Mouse (Mus musculus) thymus, adult 18-20 months (tissue): ENCODE measurements around the gene Acap1.
"Not testable (repeated sequence)": the region's sequence is repeated elsewhere in the genome, so short reads cannot be mapped to it uniquely, and the experiment has no call there.

Experiments used
- DNase-seq, 2 experiments: peaks; one replicate each; pipeline ENCODE4 v3.0.0; 2022; ENCODE audit warnings: mixed read lengths in 2 of 2

The Acap1 gene

DNA sequence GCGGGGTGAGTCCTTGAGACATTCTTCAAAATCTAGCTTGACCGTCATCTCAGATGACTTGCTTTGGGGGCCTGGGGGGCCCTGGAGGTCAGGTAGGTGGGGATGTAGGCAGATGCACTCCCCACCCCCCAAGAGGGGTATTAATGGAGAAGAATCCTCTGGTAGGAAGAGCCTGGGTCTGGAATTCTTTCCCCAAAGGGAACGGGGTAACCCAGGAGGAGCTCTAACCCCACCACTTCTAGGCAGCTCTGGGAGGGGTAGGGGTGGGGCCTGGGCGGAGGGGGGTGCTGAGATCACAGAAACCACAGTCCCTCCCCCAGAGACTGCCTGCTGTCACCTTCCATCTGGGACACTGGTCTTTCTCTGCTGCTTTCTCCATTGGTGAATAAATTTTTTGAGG, at the start of gene Acap1:
TSS of gene Acap1 (minus strand) at position 249 of the 400 bp plus-strand sequence.
- peak; percentile 63 to 71 for DNase-seq

DNA sequence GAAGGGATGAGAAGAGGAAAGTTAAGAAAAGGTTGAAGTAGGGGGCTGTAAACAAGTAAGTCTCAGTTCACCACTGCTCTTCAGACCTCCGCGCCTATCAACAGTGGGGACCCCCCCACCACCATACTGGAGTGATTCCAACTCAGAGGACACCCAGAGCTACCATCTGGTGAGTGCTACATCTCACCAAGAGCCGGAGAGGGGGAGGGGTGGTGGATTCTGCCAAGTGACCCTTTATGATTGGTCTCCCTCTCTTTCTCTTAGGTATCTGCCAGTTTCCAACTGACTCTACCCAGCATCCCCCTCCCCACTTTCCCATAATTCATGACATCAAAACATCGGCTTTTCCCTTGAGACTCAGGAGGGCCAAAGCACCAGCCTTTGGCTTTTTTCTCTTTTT, 45.6 kb upstream of the Acap1 start:
- DNase-seq = no peak

DNA sequence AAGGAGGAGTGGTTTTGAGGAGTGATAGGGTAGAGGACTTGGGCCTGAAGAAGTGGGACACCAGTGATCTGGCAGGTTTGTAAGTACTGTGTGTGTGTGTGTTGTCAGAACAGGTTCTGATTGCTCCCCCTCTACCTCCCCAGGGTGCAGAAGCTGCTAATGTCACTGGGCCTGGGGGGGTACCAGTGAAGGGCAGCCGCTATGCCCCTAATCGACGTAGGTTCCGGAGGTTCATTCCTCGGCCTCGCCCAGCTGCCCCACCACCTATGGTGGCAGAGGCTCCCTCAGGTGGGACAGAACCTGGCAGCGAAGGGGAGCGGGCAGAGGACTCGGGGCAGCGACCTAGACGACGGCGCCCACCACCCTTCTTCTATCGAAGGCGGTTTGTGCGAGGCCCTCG, 44.4 kb upstream of the Acap1 start:
- no peak for DNase-seq

DNA sequence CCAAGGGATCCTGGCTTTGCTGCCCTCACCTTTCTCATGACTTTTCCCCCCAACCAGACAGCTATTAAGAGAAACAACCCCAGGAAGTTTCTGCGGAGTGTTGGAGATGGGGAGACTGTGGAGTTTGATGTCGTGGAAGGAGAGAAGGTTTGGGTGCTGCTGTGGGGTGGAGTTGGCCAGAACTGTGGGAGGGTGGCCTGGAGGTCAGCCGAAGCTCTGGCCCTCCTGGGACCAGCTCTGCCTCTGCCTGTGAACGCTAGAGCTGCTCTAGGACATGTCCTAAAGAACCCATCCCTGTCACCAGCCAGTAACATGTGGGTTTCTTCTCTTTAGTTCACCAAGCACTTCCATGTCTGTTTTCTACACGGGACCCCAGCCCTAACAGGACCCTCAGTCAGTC, 43.8 kb upstream of the Acap1 start:
- DNase-seq = no peak

DNA sequence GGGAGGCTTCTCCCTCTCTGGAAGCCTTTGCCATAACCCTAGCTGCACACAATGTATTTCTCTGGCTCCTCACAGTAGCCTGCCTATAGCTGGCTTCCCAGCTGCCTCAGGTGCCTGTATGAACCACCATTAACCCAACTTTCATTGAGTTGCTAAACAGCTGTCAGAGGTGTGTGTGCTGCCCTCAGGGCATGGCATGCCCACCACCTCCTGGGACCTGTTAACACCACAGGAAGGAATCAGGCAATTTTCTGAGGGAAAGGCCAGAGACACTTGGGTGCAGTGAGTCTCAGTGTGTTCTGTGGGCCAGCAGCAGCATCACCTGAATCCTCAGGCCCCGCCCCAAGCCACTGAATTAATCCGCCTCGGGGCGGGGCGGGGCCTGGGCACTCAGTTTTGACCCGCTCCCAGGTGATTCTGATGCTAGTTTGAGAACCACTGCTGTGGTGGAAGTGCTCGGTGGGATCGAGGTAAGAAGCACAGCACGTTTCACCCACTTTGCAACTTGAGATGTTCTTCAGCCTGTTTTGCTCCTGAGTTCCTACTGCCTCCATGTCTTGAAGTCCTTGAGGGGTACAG, 43.2 kb upstream of the Acap1 start:
- no peak for DNase-seq

DNA sequence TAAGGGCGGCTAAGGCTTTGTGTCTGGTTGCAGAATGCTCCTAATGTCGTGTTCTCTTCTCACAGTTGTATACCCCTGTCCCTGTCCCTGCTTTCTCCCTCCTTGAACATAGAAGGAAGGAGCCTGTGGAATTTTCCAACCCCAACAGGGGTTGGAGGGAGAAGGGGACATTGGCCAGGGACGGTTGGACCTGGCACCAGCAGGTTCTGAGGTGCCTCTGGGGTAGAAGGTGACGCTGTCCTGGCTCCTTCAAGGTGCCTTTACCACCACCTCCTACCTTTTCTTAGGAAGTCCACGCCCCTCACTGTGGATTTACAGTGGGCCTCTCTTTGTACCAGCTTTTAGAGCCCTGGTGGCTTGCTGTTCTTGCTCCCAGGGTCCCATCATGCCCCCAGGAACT, 42.5 kb upstream of the Acap1 start:
- DNase-seq = no peak

DNA sequence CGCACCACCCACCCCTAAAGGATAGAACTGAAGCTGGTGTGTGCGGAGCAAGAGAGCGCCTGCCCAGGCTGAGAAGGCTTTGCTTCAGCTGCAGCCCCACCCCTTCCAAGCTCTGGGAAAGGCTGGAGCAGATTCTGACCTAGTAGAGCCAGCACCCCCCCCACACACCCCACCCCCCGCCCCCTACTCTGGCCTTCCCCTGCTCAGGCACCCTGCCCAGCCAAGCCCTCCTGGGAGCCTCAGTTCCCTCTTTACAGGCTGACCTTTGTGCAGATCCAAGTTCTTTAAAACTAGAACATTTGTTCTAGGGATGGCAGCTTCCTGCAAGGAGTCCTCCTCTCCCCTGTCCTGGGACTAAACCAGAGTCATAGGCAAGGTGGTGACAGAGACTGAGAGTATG, 42.0 kb upstream of the Acap1 start:
- no peak for DNase-seq

DNA sequence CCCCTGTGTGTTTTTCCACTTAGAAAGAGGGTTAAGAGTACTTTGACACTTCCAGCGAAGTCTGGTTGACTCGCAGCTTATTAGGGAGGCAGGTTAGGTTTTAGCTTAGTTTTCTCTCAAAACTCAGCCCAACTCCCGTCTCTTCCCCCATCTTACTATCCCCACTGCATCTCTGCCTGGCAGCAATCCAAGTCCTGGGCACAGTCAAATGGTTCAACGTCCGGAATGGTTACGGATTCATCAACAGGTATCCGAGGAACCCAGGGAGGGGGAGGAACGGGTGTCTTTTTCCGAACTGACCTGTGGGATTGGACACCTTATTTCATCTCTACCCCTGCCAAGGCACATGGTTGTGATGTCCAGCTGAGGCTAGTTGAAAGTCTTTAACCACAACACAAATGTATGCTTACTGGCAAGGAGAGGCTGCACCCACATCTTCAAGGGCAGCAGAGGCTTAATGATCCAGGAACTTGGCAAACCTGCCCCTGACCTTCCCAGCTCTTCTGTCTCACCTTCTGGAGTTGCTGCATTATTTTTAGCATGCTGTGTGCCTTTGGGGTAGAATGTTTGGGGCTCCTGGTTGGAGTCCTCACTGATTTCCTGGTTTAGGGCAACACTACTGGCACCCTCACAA, 41.5 kb upstream of the Acap1 start:
- DNase-seq = no peak

DNA sequence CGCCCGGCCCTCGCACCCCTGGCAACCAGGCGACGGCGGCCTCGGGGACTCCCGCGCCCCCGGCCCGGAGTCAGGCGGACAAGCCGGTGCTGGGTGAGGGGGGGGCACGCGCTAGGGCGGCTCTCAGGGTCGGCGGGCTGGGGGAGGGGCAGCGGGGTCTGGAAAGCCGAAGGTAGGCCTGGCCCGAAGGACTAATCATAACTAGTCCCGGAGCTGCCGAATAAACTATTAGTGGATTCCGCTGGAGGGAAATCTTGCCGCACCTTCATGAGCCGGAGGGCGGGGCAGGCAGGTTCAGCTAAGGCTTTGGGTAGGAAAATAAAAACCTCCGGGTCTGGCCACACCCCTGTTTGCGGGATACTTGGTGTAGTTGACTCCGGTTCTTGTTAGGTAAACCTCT, 40.8 kb upstream of the Acap1 start:
- DNase-seq = no peak

DNA sequence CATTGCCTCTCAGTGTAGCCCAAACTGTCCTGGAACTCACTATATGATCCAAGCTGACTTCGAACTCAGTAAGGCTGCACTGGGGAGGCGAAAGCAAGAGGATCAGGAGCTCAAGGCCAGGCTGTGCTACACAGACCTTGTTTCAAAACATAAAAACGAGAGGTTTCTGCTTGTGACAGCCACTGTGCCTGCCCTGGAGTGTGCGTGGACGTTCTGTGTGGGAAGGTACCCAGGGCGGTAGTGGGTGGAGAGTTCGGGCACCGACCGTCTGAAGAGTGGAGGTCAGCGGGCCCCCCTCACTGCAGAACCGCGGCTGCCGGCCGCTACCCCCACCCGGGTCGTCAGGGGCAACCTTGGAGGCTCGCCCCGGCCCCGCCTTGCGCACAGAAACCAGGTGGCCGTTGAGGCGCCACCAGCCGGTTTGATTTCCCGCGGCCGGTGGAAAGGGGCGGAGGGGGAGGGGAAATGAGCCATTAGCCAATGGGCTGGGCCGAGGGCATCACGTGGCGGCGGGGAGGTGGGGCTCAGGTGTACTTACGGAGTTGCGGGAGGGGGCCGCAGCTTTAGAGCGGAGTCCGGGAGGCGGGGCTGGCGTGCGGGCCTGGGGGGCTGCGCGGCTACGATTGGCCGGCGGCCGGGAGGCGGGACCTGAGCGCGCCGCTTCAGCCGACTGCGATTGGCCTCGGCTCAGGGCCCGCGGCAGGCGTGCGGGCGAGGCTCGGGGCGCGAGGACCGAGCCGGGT, 40.0 kb upstream of the Acap1 start, which contains the start of gene Ybx2:
TSS of gene Ybx2 (plus strand) at position 660 of the 743 bp plus-strand sequence.
- DNase-seq = peak; percentile 85 to 89

DNA sequence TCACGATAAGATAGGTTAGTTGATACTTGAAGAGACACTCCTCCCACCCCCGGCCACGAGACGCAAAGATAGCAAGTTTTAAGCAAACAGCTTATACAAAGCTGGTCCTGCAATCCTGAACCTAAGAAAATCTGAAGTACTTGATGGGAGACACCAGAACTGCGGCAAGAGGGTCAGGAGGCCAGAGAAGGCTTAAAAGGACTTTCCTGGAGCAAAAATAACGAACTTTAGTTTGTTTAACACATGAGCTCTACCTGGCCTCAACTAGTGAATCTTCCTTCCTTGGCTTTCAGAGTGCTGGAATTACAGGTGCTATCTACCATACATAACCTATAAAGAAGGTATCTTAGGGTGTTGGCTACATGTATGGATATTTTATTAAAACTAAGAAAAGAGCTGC, 39.3 kb upstream of the Acap1 start:
- DNase-seq = no peak

DNA sequence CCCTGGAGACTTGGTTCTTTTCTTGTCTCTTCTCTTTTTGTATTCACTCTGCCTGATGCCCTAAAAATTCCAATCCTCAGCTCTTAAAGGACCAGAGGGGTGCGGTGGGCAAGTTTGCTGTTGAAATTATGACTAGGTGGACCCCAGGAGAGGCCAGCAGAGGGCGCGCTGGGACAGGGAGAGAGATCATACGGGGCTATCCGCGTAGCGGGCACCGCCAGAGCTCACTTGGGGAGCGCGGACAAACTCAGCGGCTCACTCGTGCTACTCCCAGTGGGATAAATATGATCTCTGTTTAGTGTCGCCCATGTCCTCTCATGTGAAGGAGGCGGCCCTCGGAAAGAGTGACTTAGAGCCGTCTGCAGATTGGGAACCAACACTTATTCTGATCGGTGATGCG, 38.8 kb upstream of the Acap1 start:
- DNase-seq = peak; percentile 76 to 81

DNA sequence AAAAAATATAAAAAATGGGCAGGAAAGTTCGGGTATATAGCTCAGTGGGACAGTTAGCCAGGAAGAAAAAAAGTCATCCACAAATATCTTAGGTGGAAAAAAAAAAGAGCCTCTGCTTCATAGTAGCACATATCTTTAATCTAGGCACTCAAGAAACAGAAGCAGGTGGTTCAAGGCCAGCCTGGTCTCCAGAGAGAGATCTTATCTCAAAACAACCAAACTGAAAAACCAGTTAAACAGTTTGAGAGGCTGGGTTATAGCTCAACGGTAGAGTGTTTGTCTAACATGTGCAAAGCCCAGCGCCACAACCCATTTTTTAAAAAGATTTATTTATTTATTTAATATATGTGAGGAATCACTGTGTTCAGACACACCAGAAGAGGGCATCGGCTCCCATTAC, 37.7 kb upstream of the Acap1 start:
- DNase-seq = no peak

DNA sequence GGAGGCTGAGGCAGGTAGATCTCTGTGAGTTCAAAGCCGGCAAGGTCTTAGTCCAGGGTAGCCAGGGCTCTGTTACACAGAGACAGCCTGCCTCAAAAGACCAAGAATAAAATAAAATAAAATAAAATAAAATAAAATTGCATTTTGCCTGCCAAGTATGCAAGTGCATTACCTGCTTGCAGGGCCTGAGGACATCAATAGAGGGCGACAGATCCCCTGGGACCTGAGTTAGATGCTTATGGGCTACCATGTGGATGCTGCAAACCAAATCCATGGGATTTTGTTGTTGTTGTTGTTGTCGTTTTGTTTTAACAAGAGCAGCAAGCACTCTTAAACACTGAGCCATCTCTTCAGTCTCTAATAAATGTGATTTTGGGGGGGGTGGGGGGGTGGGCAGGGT, 36.9 kb upstream of the Acap1 start:
- no peak for DNase-seq

DNA sequence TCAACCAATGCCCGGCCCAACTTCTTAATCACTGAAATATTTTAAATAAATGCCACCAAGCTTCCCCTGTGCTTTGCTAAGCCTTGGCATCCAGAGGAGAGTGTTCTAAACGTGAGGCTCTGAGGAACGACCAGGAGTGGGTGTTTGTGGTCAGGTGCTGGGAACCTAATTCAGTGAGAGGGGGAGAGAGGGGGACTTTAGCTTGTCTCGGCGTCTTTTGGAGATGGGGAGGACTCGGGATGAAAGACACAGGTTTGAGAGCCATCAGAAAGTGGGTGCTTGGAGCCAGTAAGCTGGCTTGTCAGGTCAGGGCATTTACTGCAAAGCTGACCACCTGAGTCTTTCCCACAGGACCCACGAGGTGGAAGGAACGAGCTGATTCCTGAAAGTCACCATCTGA, 36.4 kb upstream of the Acap1 start:
- no peak for DNase-seq

DNA sequence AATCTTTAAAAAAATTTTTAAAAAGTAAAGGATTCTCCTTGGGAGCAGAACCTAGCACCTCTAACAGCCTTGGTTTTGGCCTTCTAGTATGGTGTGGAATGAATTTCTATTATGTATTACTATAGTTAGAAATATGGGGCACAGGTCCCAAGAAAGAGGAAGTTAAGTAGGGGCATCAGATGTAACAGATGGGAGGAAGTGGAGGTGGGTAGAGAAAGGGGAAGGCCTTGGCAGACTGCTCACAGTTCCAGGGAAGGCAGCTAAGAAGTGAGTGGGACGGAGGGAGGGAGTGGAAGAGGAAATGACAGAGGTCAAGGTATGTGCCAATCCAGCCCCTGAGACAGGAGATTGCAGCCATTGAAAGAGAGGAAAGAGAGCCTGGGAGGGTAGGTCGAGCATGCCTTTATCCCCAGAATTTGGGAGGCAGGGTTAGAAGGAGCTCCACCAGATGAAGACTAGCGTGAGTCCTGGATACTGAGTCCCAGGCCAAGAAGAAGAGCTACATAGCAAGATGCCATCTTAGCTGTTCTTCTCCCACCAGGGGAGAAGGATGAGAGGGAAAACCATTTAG, 35.7 kb upstream of the Acap1 start:
- no peak for DNase-seq

DNA sequence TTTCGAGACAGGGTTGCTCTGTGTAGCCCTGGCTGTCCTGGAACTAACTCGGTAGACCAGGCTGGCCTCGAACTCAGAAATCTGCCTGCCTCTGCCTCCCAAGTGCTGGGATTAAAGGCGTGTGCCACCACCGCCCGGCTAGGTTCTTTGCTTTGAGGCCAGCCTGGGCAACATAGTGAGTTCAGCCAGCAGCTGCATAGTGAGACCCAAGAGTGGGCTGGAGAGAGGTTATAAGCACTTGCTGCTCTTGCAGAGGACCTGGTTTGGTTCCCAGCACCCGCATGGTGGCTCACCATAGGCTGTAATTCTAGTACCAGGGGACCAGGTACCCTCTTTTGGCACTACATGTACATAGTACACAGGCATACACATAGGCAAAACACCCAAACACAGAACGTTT, 34.8 kb upstream of the Acap1 start:
- not testable (repeated sequence) for DNase-seq

DNA sequence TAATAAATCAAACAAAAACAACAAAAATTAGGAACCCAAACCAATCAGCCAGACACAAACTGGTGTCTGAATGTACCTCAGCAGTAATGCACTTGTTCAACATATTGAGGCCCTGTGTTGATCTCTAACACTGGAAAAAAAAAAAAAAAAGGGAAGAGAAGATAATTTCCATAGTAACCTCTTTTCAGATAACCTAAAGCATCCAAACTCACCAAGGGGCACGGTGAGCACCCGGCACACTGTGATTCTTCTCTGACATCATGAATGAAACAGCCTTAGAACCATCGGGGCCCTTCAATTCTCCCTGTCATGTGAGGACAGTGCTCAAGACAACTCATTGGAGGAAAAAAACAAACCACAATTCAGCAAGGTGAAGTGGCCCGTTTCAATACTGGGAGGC, 34.4 kb upstream of the Acap1 start:
- DNase-seq = no peak

DNA sequence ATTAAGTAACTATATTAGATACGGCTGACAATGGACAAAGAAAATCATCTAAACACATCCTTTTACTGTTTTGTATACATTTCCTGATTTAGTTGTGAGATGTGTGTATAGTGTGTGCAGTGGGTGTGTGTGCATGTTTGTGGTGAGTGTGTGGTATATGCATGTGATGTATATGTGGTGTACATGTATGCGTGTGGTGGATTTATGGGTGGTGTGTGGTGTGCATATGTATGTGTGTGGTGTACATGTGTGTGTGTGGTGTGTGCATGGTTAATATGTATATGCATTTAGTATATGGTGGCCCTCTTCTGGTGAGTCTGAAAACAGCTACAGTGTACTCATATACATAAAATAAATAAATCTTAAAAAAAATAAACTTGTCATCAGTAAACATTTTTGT, 32.2 kb upstream of the Acap1 start:
- DNase-seq = no peak

DNA sequence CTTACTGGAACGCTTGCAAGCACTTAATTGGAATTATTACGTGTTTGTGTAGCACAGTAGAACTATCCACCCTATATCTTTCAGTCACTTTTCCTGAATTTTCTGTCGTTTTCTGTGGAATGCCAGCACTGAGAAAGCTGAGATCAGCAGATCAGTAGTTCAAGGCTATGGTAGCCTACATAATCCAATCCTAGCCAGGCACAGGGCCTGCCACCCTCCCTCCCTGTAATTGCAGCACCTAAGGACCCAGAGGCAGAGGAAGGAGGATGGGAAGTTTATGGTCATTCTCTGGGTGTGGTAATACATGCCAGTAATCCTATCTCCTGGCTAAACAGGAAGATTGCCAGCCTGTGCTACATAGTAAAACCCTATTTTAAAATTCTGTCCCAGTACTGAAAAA, 27.5 kb upstream of the Acap1 start:
- DNase-seq = no peak

DNA sequence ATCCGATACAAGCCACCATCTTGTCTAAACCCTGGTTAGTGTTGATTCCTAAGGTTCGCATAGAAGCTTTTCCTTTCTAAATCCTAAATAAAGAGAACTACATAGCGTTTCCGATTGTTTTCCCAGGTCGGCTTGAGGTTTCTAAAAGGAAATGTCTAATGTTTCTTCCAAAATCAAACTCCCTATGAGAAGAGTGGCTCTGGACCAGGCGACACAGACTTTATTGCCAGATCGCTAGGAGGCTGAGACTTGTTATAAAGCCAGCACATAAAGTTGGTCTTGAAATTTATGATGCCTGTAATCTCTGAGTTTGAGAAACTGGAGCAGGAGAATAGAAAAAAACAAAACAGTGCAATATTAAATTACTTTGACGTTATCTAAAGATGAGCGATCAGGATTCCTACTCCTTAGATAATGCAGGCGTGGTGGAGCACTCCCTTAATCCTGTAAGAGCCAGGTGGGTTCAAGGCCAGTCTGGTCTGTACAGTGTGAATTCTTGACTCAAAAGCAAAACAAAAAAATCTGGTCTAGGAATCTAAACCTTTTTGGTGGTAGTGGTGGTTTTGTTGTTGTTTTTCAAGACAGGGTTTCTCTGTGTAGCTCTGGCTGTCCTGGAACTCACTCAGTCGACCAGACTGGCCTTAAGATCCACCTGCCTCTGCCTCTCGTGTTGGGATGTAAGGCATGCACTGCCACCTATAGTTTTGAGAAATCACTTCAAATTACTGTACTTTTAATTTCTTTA, 26.8 kb upstream of the Acap1 start:
- no peak for DNase-seq

DNA sequence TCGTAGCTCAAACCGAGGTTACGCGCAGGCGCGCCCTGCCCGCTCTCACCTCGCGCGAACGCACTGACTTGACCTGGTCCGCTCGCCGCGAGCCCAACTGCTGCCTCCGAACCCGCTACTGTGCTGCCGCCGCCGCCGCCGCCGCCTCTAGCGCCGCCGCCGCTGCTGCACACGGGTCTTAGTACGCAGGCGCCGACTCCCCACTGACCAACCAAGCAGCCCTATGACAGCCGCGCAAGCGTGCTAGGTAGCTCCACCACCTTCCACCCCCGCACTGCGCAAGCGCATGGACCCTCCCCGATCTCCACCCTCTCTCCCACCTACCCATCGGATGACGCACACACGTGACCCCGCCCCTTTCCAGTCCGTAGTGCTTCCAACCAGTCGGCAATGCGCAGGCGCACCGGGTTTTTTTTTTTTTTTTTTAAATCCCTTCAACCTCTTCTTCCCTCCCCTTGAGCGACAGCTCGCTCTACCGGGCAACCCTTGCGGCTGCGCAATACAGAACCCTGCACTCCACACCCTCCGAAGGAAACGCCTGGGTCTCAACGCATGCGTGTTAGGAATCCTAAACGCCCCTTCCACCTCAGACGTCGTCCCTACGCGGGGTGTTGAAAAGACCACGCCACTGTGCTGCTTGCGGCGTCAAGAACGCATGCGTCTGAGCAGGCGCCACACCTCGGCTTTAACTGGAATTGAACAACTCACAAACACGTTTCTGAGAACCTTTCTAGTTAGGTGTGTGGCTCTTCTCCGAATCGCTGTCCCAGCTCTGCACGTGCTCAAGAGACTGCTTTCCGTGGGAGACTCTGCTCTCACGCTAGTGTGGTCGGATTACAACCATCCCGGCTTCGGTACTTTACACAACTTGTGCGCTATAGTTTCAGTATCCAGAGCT, 26.0 kb upstream of the Acap1 start, which contains the start of gene Eif5a:
TSS of gene Eif5a (minus strand) at position 845 of the 898 bp plus-strand sequence.
- DNase-seq = peak; percentile 100
